Mouse (Mus musculus) lung, postnatal 0 days (tissue): ENCODE measurements around the gene Gm21836.
"Not testable (repeated sequence)": the region's sequence is repeated elsewhere in the genome, so short reads cannot be mapped to it uniquely, and the experiment has no call there.

Experiments used
- CTCF ChIP-seq: IDR thresholded peaks from 2 replicates; pipeline ENCODE4 v1.5.1; 2016; ENCODE audit warnings: antibody characterized with exemption, mild to moderate bottlenecking
- EP300 ChIP-seq: IDR thresholded peaks from 2 replicates; pipeline ENCODE4 v1.6.1; 2016; ENCODE audit warnings: antibody characterized with exemption, mild to moderate bottlenecking, control low read depth

- not testable (repeated sequence) for TF ChIP-seq CTCF, EP300
These were observed at the start of gene Gm21836 for GRCm38 (mm10) chr9:124493693-124494092.
